Mouse (Mus musculus): Measurements from ENCODE around the gene Dmrt1. TPM values are rescaled to one million over a fixed set of nuclear protein-coding genes. Genes with fewer than 3 reads are reported as not detected.
A peak's percentile ranks its signal among the peaks of the same experiment; 100 is the strongest.

Dmrt1 gene
- polyA plus RNA-seq, 1 experiment: 9.7 TPM

DNA sequence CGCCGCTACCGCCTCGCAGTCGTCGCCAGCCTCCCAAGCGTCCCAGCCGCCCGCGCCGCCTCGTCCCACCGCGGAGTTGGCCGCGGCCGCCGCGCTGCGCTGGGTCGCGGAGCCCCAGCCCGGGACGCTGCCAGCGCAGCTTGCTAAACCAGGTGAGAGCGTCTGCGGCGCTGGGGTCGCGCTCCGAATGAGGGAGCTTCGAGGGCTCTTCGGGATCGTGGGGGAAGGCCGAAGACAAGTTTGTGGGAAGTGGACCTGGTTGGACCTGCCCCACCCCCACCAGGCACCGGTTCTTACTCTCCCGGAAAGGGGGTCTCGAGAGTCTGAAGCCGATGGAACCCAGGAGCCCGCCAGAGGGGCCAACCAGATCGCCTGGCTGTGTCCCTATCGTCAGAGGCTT is 105.7 kb downstream of the Dmrt1 start:
- Histone ChIP-seq H3K4me3 (ENCODE audit: control insufficient read depth, low read depth, low read length) (peak overlapping the region; percentile 78), H3K36me3 (ENCODE audit: control insufficient read depth, insufficient read depth, low read length) (no peaks in the 10 kb centered on the region), H3K27ac (ENCODE audit: control insufficient read depth, insufficient read depth, low read depth, low read length) (no peak overlapping the region), H3K4me1 (ENCODE audit: control insufficient read depth, insufficient read depth, low read length) (peaks cover 7% of the 10 kb centered on the region), H3K27me3 (ENCODE audit: control insufficient read depth, insufficient read depth, low read length) (no peaks in the 10 kb centered on the region; the same call in 1 of the 2 replicates)
- TF ChIP-seq POLR2A (IDR thresholded peaks at IDR 0.05; ENCODE audit: control insufficient read depth, low read depth, low read length): no peak
- no peak for TF ChIP-seq CTCF (IDR thresholded peaks at IDR 0.05; ENCODE audit: control insufficient read depth, insufficient read depth, insufficient replicate concordance, low read depth, low read length)

GRCm38 (mm10) chr19:25611876-25612805 is 106.7 kb downstream of the Dmrt1 start:
- no peaks in the 10 kb centered on the region; the same call in 1 of the 2 replicates for H3K27me3 ChIP-seq (ENCODE audit: control insufficient read depth, insufficient read depth, low read length)
- peaks cover 7% of the 10 kb centered on the region for H3K4me1 ChIP-seq (ENCODE audit: control insufficient read depth, insufficient read depth, low read length)
- TF ChIP-seq POLR2A (IDR thresholded peaks at IDR 0.05; ENCODE audit: control insufficient read depth, low read depth, low read length): no peak
- no peak for TF ChIP-seq CTCF (IDR thresholded peaks at IDR 0.05; ENCODE audit: control insufficient read depth, insufficient read depth, insufficient replicate concordance, low read depth, low read length)
- H3K36me3 ChIP-seq (ENCODE audit: control insufficient read depth, insufficient read depth, low read length): no peaks in the 10 kb centered on the region
- no peak overlapping the region for H3K4me3 ChIP-seq (ENCODE audit: control insufficient read depth, low read depth, low read length)
- no peak overlapping the region for H3K27ac ChIP-seq (ENCODE audit: control insufficient read depth, insufficient read depth, low read depth, low read length)

- H3K4me1 ChIP-seq (ENCODE audit: control insufficient read depth, insufficient read depth, low read length): peaks cover 7% of the 10 kb centered on the region
- TF ChIP-seq CTCF (IDR thresholded peaks at IDR 0.05; ENCODE audit: control insufficient read depth, insufficient read depth, insufficient replicate concordance, low read depth, low read length): no peak
- TF ChIP-seq POLR2A (IDR thresholded peaks at IDR 0.05; ENCODE audit: control insufficient read depth, low read depth, low read length): no peak
- H3K4me3 ChIP-seq (ENCODE audit: control insufficient read depth, low read depth, low read length): no peak overlapping the region
- H3K36me3 ChIP-seq (ENCODE audit: control insufficient read depth, insufficient read depth, low read length): no peaks in the 10 kb centered on the region
- no peaks in the 10 kb centered on the region; the same call in 1 of the 2 replicates for H3K27me3 ChIP-seq (ENCODE audit: control insufficient read depth, insufficient read depth, low read length)
- H3K27ac ChIP-seq (ENCODE audit: control insufficient read depth, insufficient read depth, low read depth, low read length): no peak overlapping the region
Observed at GRCm38 (mm10) chr19:25612806-25613295, 107.4 kb downstream of the Dmrt1 start.

DNA sequence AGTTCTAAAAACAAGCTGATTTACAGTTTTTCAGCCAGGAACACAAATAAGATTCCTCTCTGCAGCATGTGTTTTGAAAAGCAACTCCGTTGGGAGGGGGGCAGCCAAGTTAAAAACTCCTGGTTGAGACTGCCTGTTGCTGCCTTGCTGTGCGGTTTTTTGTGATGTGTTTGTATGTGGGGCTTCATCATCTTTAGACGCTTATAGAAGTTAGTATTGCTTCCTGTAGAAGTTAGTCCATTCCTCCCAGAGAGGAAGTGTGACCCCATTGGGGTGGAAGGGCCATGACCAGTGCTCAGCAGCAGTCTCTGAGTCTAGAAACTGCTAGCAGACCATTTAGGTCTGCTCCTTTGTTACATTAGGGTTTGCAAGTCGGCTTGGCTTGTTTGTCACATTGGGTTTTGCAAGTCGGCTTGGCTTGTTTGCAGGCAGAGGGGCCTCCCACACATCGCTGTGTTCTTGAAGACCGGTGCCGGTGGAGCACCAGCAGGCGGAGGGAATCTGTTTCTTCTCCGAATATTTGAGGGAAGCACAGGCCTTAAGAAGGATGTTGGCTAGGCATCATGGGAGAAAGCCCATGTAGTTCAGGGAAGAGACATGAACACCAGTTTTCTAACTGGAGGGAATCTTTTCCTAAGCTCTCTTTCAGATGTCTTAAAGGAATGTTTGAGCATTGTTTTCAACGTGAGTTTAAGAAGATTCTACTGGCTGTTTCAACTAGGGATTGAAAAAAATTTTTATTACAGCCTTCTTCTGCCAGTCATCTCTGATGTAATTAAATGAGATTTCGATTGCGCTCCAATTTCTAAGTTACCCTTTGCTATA is 108.3 kb downstream of the Dmrt1 start:
- Histone ChIP-seq H3K36me3 (ENCODE audit: control insufficient read depth, insufficient read depth, low read length) (no peaks in the 10 kb centered on the region), H3K4me1 (ENCODE audit: control insufficient read depth, insufficient read depth, low read length) (peaks cover 7% of the 10 kb centered on the region), H3K27ac (ENCODE audit: control insufficient read depth, insufficient read depth, low read depth, low read length) (no peak overlapping the region), H3K4me3 (ENCODE audit: control insufficient read depth, low read depth, low read length) (no peak overlapping the region), H3K27me3 (ENCODE audit: control insufficient read depth, insufficient read depth, low read length) (no peaks in the 10 kb centered on the region; the same call in 1 of the 2 replicates)
- TF ChIP-seq CTCF (IDR thresholded peaks at IDR 0.05; ENCODE audit: control insufficient read depth, insufficient read depth, insufficient replicate concordance, low read depth, low read length) (no peak), POLR2A (IDR thresholded peaks at IDR 0.05; ENCODE audit: control insufficient read depth, low read depth, low read length) (no peak)

DNA sequence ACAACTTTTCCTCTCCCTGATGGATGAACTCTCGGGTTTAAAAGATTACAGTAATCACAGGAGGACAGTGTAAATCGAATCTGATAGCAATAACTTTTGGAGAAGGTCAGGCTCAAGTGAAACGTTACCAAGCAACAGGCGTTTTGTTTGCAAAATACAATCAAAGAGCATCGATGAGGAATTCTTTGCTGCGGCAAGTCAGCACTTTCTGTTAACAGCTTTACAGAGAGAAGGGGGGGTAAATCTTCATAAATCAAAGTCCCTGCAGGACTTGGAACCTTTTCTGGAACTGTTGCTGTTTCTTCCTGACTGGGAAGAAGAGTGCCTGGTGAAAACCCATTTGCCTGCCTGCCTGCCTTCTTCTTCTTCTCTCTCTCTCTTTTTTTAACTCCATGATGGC is 110.5 kb downstream of the Dmrt1 start:
- H3K36me3 ChIP-seq (ENCODE audit: control insufficient read depth, insufficient read depth, low read length): no peaks in the 10 kb centered on the region
- no peak for TF ChIP-seq CTCF (IDR thresholded peaks at IDR 0.05; ENCODE audit: control insufficient read depth, insufficient read depth, insufficient replicate concordance, low read depth, low read length)
- TF ChIP-seq POLR2A (IDR thresholded peaks at IDR 0.05; ENCODE audit: control insufficient read depth, low read depth, low read length): no peak
- no peaks in the 10 kb centered on the region; the same call in 1 of the 2 replicates for H3K27me3 ChIP-seq (ENCODE audit: control insufficient read depth, insufficient read depth, low read length)
- no peak overlapping the region for H3K27ac ChIP-seq (ENCODE audit: control insufficient read depth, insufficient read depth, low read depth, low read length)
- H3K4me1 ChIP-seq (ENCODE audit: control insufficient read depth, insufficient read depth, low read length): peaks cover 5% of the 10 kb centered on the region
- no peak overlapping the region for H3K4me3 ChIP-seq (ENCODE audit: control insufficient read depth, low read depth, low read length)

DNA sequence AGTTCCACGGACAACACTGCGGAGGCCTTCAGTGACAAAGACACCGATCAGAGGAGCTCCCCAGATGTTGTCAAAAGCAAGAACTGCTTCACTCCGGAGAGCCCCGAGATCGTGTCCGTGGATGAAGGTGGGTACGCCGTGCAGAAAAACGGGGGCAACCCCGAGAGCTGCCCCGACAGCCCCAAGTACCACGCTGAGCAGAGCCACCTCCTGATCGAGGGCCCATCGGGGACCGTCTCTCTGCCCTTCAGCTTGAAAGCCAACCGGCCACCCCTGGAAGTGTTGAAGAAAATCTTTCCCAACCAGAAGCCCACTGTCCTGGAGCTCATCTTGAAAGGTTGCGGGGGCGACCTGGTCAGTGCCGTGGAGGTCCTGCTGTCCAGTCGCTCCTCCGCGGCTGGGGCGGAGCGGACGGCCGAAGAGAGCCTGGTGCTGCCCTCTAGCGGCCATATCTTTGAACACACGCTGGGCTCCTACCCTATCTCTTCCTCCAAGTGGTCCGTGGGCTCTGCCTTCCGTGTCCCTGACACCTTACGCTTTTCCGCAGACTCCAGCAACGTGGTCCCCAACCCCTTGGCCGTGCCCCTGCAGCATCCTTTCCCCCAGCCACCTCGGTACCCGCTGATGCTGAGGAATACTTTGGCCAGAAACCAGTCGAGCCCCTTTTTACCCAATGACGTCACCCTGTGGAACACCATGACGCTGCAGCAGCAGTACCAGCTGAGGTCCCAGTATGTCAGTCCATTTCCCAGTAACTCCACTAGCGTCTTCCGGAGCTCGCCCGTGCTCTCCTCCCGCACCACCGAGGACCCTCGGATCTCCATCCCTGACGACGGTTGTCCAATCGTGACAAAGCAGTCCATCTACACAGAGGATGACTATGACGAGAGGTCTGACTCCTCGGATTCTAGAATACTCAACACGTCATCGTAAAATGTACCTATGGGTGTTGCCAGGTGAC is 117.2 kb downstream of the Dmrt1 start:
- H3K4me1 ChIP-seq (ENCODE audit: control insufficient read depth, insufficient read depth, low read length): peaks cover 4% of the 10 kb centered on the region

More for the DNA sequence above, 117.2 kb downstream of the Dmrt1 start:
- peak overlapping the region; percentile 78 for H3K4me3 ChIP-seq (ENCODE audit: control insufficient read depth, low read depth, low read length)
- no peaks in the 10 kb centered on the region for H3K27me3 ChIP-seq (ENCODE audit: control insufficient read depth, insufficient read depth, low read length)
- no peak overlapping the region for H3K27ac ChIP-seq (ENCODE audit: control insufficient read depth, insufficient read depth, low read depth, low read length)
- TF ChIP-seq CTCF (IDR thresholded peaks at IDR 0.05; ENCODE audit: control insufficient read depth, insufficient read depth, insufficient replicate concordance, low read depth, low read length): peak; percentile 91
- TF ChIP-seq POLR2A (IDR thresholded peaks at IDR 0.05; ENCODE audit: control insufficient read depth, low read depth, low read length): peak; percentile 47; the same call in 1 of the 2 replicates
- H3K36me3 ChIP-seq (ENCODE audit: control insufficient read depth, insufficient read depth, low read length): no peaks in the 10 kb centered on the region

Measured in testis, adult 2 months (tissue).